Mouse (Mus musculus) small intestine, adult 2 months (tissue): ENCODE measurements around the gene Tbc1d10a. TPM values are rescaled to one million over a fixed set of nuclear protein-coding genes. Genes with fewer than 3 reads are reported as not detected.

Experiments used
- H3K27ac ChIP-seq: fragments of 200-500 bp; 2 replicates; pipeline ENCODE4 v1.5.1; 2012; ENCODE audit warnings: low read depth, low read length, control low read depth, inconsistent platforms; ENCODE audit not compliant: insufficient read depth
- H3K27me3 ChIP-seq: fragments of 200-500 bp; 2 replicates; pipeline ENCODE4 v1.6.1; 2012; ENCODE audit warnings: mild to moderate bottlenecking, moderate library complexity, low read length, inconsistent platforms; ENCODE audit not compliant: control insufficient read depth, insufficient read depth
- H3K36me3 ChIP-seq: fragments of 200-500 bp; 2 replicates; pipeline ENCODE4 v1.6.1; 2012; ENCODE audit warnings: mild to moderate bottlenecking, low read length, control low read depth, inconsistent platforms; ENCODE audit not compliant: control insufficient read depth, insufficient read depth
- H3K4me1 ChIP-seq: fragments of 200-500 bp; 2 replicates; pipeline ENCODE4 v1.6.1; 2012; ENCODE audit warnings: low read length, inconsistent platforms, mixed read lengths; ENCODE audit not compliant: control insufficient read depth, insufficient read depth, insufficient read length
- H3K4me3 ChIP-seq: fragments of 200-500 bp; 2 replicates; pipeline ENCODE4 v1.5.1; 2012; ENCODE audit warnings: low read depth, mild to moderate bottlenecking, control low read depth, inconsistent platforms, low read length, moderate library complexity
- CTCF ChIP-seq: fragments of 200-500 bp; IDR thresholded peaks from 2 replicates; pipeline ENCODE4 v1.5.1; 2012; ENCODE audit warnings: low read depth, mild to moderate bottlenecking, control low read depth, inconsistent platforms, low read length, moderate library complexity, mixed read lengths; ENCODE audit not compliant: insufficient replicate concordance, insufficient read length; ENCODE audit errors: extremely low read depth
- POLR2A ChIP-seq: fragments of 200-500 bp; IDR thresholded peaks from 2 replicates; pipeline ENCODE4 v1.6.1; 2012; ENCODE audit warnings: low read depth, mild to moderate bottlenecking, control low read depth, inconsistent platforms, low read length, moderate library complexity
- WGBS: fragments of 180-500 bp; shearing (Covaris S2); methylation state at CpG from one replicate; pipeline ENCODE4 v1.1.7; 2018; 5-methylcytosine and 5-hydroxymethylcytosine counted together
- polyA plus RNA-seq: library from polyadenylated mRNA; depleted of rRNA; stranded (reverse); fragments of >200 nt; gene quantifications from 2 replicates; pipeline ENCODE4 v1.2.3, GENCODE M21; 2012

Tbc1d10a gene
- polyA plus RNA-seq, 1 experiment, result 32.0 TPM

DNA sequence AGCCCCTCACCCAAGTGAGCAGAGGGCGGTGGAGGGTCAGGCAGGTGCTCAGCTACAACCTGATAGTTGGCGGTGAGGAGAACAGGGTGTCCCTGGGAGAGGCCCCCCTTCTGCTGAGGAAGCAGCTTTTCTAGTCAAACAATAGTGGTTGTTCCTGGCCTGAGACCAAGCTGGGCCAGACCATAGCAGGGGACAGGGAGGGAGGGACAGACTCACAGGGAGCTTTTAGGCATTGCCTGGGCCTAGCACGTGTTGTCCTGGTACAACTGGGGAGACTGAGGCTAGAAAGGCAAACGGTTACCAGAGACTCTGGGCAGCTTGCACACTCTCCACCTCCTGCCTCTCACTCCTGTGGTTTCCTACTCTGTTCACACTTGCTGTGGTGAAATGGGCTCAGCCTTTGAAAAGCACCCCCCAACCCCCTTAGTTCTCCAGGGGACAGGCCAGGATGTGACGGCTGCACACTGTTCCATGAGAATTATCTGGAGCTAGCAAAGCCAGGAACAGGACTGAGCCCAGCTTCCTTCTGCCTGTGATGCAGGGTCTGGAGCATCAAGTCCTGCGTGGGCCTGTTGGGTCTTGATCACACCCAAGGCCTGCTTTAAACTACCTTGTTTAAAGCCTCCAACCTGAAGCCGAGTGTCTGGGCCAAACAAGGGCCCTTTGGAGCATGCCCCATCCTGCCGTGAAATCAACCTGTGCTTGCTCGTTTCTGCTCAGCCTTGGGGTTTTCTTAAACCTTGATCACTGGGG, 29.8 kb downstream of the Tbc1d10a start:
- no peaks in the 10 kb centered on the region for H3K27me3 ChIP-seq
- TF ChIP-seq POLR2A, result no peak
- TF ChIP-seq CTCF, result no peak
- H3K4me1 ChIP-seq, result peaks cover 7% of the 10 kb centered on the region
- 83% methylated on average over 9 of the region's 9 CpGs for WGBS
- peaks cover 27% of the 10 kb centered on the region for H3K36me3 ChIP-seq
- peak overlapping the region; percentile 44; the same call in 1 of the 2 replicates for H3K27ac ChIP-seq
- H3K4me3 ChIP-seq, result no peak overlapping the region

DNA sequence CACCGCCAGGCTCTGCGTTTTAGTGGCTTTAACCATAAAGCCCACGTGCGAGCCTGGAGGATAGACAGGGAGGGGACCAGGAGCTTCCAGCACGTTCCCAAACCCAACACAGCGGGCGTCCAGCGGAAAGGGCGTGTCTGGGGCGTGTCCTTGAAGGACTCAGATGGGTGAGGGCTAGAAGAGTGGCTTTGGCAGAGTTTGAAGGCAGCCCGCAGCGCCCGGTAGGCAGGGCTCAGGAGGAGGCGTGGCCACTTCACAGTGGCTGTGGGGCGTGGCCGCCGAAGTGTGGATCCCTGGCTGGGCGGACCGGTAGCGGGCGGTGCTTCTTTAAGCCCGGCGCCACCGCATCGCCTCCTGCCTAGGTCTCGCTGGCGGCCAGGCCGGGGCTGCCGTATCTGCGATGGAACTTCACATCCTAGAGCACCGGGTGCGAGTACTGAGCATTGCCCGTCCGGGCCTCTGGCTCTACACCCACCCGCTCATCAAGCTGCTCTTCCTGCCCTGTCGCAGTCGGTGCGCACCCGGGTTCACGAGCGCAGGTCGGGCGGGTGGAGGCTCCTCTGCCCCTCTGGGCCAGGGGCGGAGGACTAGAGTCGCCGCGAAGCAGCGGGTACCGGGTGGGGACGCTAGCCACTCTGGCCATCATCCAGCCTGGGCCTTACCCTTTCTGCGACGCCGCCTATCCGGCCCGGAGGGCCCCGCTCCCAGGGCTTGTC, 31.5 kb downstream of the Tbc1d10a start, which contains the start of gene Castor1:
Gene Castor1, plus strand, starts transcription at position 312 of the 716 bp plus-strand sequence.
- 2% methylated on average over 56 of the region's 56 CpGs for WGBS
- H3K4me3 ChIP-seq, result peak within 1 kb of the TSS; percentile 70
- H3K4me1 ChIP-seq, result peaks cover 7% of the 10 kb centered on the region
- H3K27ac ChIP-seq, result peak within 1 kb of the TSS; percentile 44; the same call in 1 of the 2 replicates
- TF ChIP-seq POLR2A (no peak), CTCF (peak; percentile 5; the same call in 1 of the 2 replicates)
- peaks cover 24% of the 10 kb centered on the region for H3K36me3 ChIP-seq
- H3K27me3 ChIP-seq, result no peaks in the 10 kb centered on the region

DNA sequence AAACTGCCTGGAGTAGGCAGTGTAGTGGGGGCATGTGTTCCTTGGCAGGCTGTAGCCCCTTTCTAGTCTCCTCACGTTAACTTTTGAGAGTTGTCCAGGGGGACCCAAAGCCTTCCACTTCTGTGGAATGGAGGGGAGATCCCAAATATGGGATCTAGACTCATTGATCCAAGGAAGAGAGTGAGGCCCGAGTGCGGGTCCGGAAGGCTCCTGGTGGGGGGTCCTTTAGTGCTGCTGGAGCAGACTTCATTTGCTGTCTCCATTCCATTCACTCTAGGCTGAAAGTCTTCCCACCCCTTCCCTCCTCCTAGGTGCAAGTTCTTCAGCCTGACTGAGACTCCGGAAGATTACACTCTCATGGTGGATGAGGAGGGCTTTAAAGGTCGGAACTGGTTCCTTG, 32.0 kb downstream of the Tbc1d10a start:
- no peak for TF ChIP-seq CTCF
- TF ChIP-seq POLR2A, result no peak
- Histone ChIP-seq H3K27me3 (no peaks in the 10 kb centered on the region), H3K27ac (no peak overlapping the region), H3K4me1 (peaks cover 10% of the 10 kb centered on the region), H3K4me3 (peak overlapping the region; percentile 70), H3K36me3 (peaks cover 18% of the 10 kb centered on the region)
- WGBS, result 40% methylated on average over 6 of the region's 6 CpGs

DNA sequence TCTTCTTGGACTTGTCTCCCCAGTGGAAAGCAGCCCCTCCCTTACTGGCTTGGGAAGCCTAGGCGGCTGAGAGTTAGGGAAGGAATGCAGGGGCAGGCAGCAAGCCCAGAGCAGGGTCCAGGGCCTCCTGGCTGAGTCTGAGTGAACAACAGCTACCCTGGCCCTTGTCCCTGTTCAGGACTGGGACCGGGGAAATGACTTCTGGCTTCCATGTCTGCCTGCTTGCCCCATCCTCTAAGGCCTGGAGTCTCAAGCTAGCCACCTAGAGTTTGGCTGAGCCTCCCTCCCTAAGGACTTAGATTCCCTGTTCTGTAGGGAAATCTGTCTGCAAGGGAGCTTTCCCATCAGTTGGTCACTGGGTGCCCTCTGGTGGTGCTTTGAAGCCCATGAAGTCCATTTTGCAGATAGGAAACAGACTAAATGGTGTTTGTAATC, 32.7 kb downstream of the Tbc1d10a start:
- no peak overlapping the region for H3K4me3 ChIP-seq
- H3K27ac ChIP-seq, result no peak overlapping the region
- H3K4me1 ChIP-seq, result peaks cover 12% of the 10 kb centered on the region
- no peaks in the 10 kb centered on the region for H3K27me3 ChIP-seq
- 28% methylated on average over 2 of the region's 2 CpGs for WGBS
- peaks cover 11% of the 10 kb centered on the region for H3K36me3 ChIP-seq
- TF ChIP-seq POLR2A, result no peak
- peak; percentile 61; the same call in 1 of the 2 replicates for TF ChIP-seq CTCF

DNA sequence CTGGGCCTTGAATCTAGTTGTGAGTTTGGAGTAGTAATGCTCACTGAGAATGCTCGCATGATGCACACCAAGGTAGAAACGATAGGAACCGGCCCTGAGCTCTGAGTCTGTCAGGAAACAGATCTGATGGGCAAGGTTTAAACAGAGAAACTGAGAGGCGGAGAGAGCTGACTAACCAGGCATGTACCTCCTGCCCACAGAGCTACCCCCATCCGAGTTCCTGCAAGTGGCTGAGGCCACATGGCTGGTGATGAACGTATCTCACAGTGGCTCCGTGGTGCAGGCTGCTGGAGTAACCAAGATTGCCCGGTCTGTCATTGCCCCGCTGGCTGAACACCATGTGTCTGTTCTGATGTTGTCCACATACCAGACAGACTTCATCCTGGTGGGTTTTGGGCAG, 33.3 kb downstream of the Tbc1d10a start:
- 56% methylated on average over 9 of the region's 9 CpGs for WGBS
- Histone ChIP-seq H3K4me1 (peaks cover 12% of the 10 kb centered on the region), H3K4me3 (no peak overlapping the region), H3K27ac (no peak overlapping the region), H3K36me3 (peaks cover 6% of the 10 kb centered on the region), H3K27me3 (no peaks in the 10 kb centered on the region)
- no peak for TF ChIP-seq POLR2A
- TF ChIP-seq CTCF, result no peak

DNA sequence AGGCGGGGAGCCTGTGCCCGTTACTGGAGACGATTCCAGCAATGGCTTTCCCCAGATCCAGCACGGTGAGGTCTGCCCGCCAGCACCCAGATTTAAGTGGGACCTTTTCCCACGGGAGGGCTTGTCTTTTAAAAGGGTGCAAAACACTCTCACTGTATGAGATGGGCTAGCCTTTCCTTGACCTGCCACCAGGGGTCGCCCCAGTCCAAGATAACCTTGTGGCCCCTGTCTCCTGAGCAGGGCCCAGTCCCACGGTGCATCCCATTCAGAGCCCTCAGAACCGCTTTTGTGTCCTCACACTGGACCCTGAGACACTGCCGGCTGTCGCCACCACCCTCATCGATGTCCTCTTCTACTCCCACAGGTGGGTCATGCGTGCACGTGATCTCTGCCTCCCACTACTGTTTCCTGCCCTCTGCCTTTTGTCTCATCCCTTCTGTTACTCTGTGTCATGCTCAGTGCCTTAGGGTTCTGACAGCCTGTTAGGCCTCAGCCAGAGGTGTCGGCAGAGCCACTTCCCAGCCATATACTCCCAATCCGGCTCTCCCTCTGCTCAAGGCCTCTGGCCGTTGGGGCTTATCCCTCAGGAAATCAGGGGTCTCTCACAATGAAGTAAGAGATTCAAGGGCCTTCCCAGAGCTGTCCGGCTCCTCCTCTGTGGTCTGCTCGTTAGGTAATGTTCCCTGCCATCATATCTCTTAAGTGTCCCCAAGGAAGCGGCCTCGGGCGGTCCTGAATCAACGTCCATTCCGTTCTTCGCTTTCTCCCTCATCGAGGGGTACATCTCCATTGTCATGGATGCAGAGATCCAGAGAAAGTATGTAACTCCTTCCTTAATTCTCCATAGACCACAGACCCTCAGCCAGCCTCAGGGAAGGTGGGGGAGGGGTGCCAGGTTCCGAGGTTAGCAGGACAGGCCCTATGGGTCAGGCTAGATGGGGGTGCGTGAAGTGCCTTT, 34.1 kb downstream of the Tbc1d10a start:
- Histone ChIP-seq H3K36me3 (no peaks in the 10 kb centered on the region), H3K27ac (no peak overlapping the region), H3K4me1 (peaks cover 12% of the 10 kb centered on the region), H3K4me3 (no peak overlapping the region), H3K27me3 (no peaks in the 10 kb centered on the region)
- WGBS, result 56% methylated on average over 28 of the region's 28 CpGs
- TF ChIP-seq CTCF, result peak; percentile 94
- no peak for TF ChIP-seq POLR2A
